Mouse (Mus musculus) lung, embryonic 15.5 days (tissue): ENCODE measurements at regions not wholly inside any gene's neighbourhood (a gene's known extent, or its start where the extent isn't known, plus 50 kb on each side); places are given as distances from the start of the nearest gene placed in this dataset.

Experiments
- ATAC-seq: fragments of 200-750 bp; cut with Nextera tagmentation; 2 replicates; pipeline ENCODE4 v1.8.0; 2017; ENCODE audit warnings: moderate number of reproducible peaks, borderline replicate concordance; ENCODE audit not compliant: low FRiP score, low TSS enrichment; ENCODE audit errors: extremely low read depth
- H3K27ac ChIP-seq: fragments of 300-500 bp; sonication (generic); 2 replicates; pipeline ENCODE4 v1.5.1; 2015; ENCODE audit warnings: moderate library complexity, mild to moderate bottlenecking, inconsistent platforms
- H3K27me3 ChIP-seq: fragments of 300-500 bp; sonication (generic); 2 replicates; pipeline ENCODE4 v1.6.1; 2015; ENCODE audit warnings: inconsistent platforms
- H3K36me3 ChIP-seq: fragments of 300-500 bp; sonication (generic); 2 replicates; pipeline ENCODE4 v1.6.1; 2015; ENCODE audit warnings: inconsistent platforms
- H3K4me1 ChIP-seq: fragments of 300-500 bp; sonication (generic); 2 replicates; pipeline ENCODE4 v1.6.1; 2015; ENCODE audit warnings: inconsistent platforms
- H3K4me2 ChIP-seq: fragments of 300-500 bp; sonication (generic); 2 replicates; pipeline ENCODE4 v1.6.1; 2015; ENCODE audit warnings: inconsistent platforms, mild to moderate bottlenecking, moderate library complexity
- H3K4me3 ChIP-seq: fragments of 300-500 bp; sonication (generic); 2 replicates; pipeline ENCODE4 v1.5.1; 2015; ENCODE audit warnings: mild to moderate bottlenecking, inconsistent platforms
- H3K9ac ChIP-seq: fragments of 300-500 bp; sonication (generic); 2 replicates; pipeline ENCODE4 v1.6.1; 2015; ENCODE audit warnings: inconsistent platforms
- H3K9me3 ChIP-seq: fragments of 300-500 bp; sonication (generic); 2 replicates; pipeline ENCODE4 v1.6.1; 2016; ENCODE audit warnings: inconsistent platforms
- WGBS: fragments of 180-500 bp; shearing (Covaris S2); methylation state at CpG from one replicate; pipeline ENCODE4 v1.1.7; 2015; 5-methylcytosine and 5-hydroxymethylcytosine counted together

- Histone ChIP-seq H3K36me3 (no peaks in the 10 kb centered on the region), H3K9me3 (no peaks in the 10 kb centered on the region), H3K4me1 (no peaks in the 10 kb centered on the region), H3K27me3 (no peaks in the 10 kb centered on the region), H3K27ac (no peak overlapping the region), H3K4me2 (no peak overlapping the region), H3K9ac (no peak overlapping the region), H3K4me3 (no peak overlapping the region)
- ATAC-seq: no peak
- 59% methylated on average over 6 of the region's 6 CpGs for WGBS
These were observed 406.6 kb upstream of the Nbea start for GRCm38 (mm10) chr3:56590071-56590470.

- Histone ChIP-seq H3K27ac (no peak overlapping the region), H3K9ac (no peak overlapping the region), H3K4me1 (no peaks in the 10 kb centered on the region), H3K36me3 (no peaks in the 10 kb centered on the region), H3K4me3 (no peak overlapping the region), H3K4me2 (no peak overlapping the region), H3K27me3 (no peaks in the 10 kb centered on the region), H3K9me3 (no peaks in the 10 kb centered on the region)
- WGBS: 47% methylated on average over 5 of the region's 5 CpGs
- no peak for ATAC-seq
These were observed 391.9 kb upstream of the Nbea start for GRCm38 (mm10) chr3:56575422-56575821.

- 76% methylated on average over 2 of the region's 2 CpGs for WGBS
- no peaks in the 10 kb centered on the region for H3K36me3 ChIP-seq
These were observed 352.7 kb upstream of the Nbea start for GRCm38 (mm10) chr3:56536178-56536577.

GRCm38 (mm10) chr3:56504445-56504844, 320.9 kb upstream of the Nbea start:
- no peak overlapping the region for H3K9ac ChIP-seq
- H3K27ac ChIP-seq: no peak overlapping the region
- H3K27me3 ChIP-seq: no peaks in the 10 kb centered on the region
- no peaks in the 10 kb centered on the region for H3K9me3 ChIP-seq
- 78% methylated on average over 1 of the region's 1 CpGs for WGBS
- H3K4me3 ChIP-seq: no peak overlapping the region
- ATAC-seq: no peak
- H3K4me2 ChIP-seq: no peak overlapping the region
- no peaks in the 10 kb centered on the region for H3K36me3 ChIP-seq
- no peaks in the 10 kb centered on the region for H3K4me1 ChIP-seq

More at GRCm38 (mm10) chr3:56536178-56536577, 352.7 kb upstream of the Nbea start:
- no peak overlapping the region for H3K4me2 ChIP-seq
- no peaks in the 10 kb centered on the region for H3K4me1 ChIP-seq
- H3K27me3 ChIP-seq: no peaks in the 10 kb centered on the region
- no peak for ATAC-seq
- H3K9me3 ChIP-seq: no peaks in the 10 kb centered on the region
- no peak overlapping the region for H3K9ac ChIP-seq
- H3K27ac ChIP-seq: no peak overlapping the region
- no peak overlapping the region for H3K4me3 ChIP-seq

- no peak overlapping the region for H3K4me2 ChIP-seq
- H3K9me3 ChIP-seq: no peaks in the 10 kb centered on the region
- H3K4me1 ChIP-seq: no peaks in the 10 kb centered on the region
- no peak overlapping the region for H3K4me3 ChIP-seq
- H3K27ac ChIP-seq: no peak overlapping the region
- H3K9ac ChIP-seq: no peak overlapping the region
- no peak for ATAC-seq
- no peaks in the 10 kb centered on the region for H3K27me3 ChIP-seq
- 50% methylated on average over 1 of the region's 1 CpGs for WGBS
- H3K36me3 ChIP-seq: no peaks in the 10 kb centered on the region
These were observed 315.8 kb upstream of the Nbea start for GRCm38 (mm10) chr3:56499301-56499700.

- Histone ChIP-seq H3K9me3 (no peaks in the 10 kb centered on the region), H3K36me3 (no peaks in the 10 kb centered on the region), H3K27ac (no peak overlapping the region), H3K4me3 (no peak overlapping the region), H3K27me3 (no peaks in the 10 kb centered on the region), H3K4me1 (no peaks in the 10 kb centered on the region), H3K4me2 (no peak overlapping the region), H3K9ac (no peak overlapping the region)
- ATAC-seq: no peak
- WGBS: 67% methylated on average over 1 of the region's 1 CpGs
These were observed 310.4 kb upstream of the Nbea start for GRCm38 (mm10) chr3:56493937-56494336.

GRCm38 (mm10) chr3:56489154-56489553, 305.7 kb upstream of the Nbea start:
- Histone ChIP-seq H3K36me3 (no peaks in the 10 kb centered on the region), H3K4me1 (no peaks in the 10 kb centered on the region), H3K4me3 (no peak overlapping the region), H3K9me3 (no peaks in the 10 kb centered on the region), H3K4me2 (no peak overlapping the region), H3K9ac (no peak overlapping the region), H3K27ac (no peak overlapping the region), H3K27me3 (no peaks in the 10 kb centered on the region)
- 55% methylated on average over 5 of the region's 5 CpGs for WGBS
- ATAC-seq: no peak

GRCm38 (mm10) chr3:56485550-56486400, 302.3 kb upstream of the Nbea start:
- no peak overlapping the region for H3K4me2 ChIP-seq
- H3K4me3 ChIP-seq: no peak overlapping the region
- H3K36me3 ChIP-seq: no peaks in the 10 kb centered on the region
- no peak for ATAC-seq
- no peak overlapping the region for H3K9ac ChIP-seq
- H3K4me1 ChIP-seq: no peaks in the 10 kb centered on the region
- H3K9me3 ChIP-seq: no peaks in the 10 kb centered on the region
- WGBS: 57% methylated on average over 12 of the region's 12 CpGs
- H3K27ac ChIP-seq: no peak overlapping the region
- H3K27me3 ChIP-seq: no peaks in the 10 kb centered on the region

- Histone ChIP-seq H3K9me3 (no peaks in the 10 kb centered on the region), H3K4me3 (no peak overlapping the region), H3K27ac (no peak overlapping the region), H3K27me3 (no peaks in the 10 kb centered on the region), H3K36me3 (no peaks in the 10 kb centered on the region), H3K4me2 (no peak overlapping the region), H3K4me1 (no peaks in the 10 kb centered on the region), H3K9ac (no peak overlapping the region)
- WGBS: 85% methylated on average over 8 of the region's 8 CpGs
- no peak for ATAC-seq
These were observed 300.6 kb upstream of the Nbea start for GRCm38 (mm10) chr3:56484096-56484495.

- Histone ChIP-seq H3K27me3 (no peaks in the 10 kb centered on the region), H3K27ac (no peak overlapping the region), H3K4me3 (no peak overlapping the region), H3K4me1 (no peaks in the 10 kb centered on the region), H3K9ac (no peak overlapping the region), H3K9me3 (no peaks in the 10 kb centered on the region), H3K4me2 (no peak overlapping the region), H3K36me3 (no peaks in the 10 kb centered on the region)
- no peak for ATAC-seq
- WGBS: 79% methylated on average over 4 of the region's 4 CpGs
These were observed 299.9 kb upstream of the Nbea start for GRCm38 (mm10) chr3:56483370-56483769.

- WGBS: 92% methylated on average over 1 of the region's 1 CpGs
- ATAC-seq: no peak
- H3K9ac ChIP-seq: no peak overlapping the region
- H3K4me2 ChIP-seq: no peak overlapping the region
- no peak overlapping the region for H3K27ac ChIP-seq
- no peaks in the 10 kb centered on the region for H3K9me3 ChIP-seq
- H3K4me1 ChIP-seq: no peaks in the 10 kb centered on the region
- no peak overlapping the region for H3K4me3 ChIP-seq
- H3K36me3 ChIP-seq: no peaks in the 10 kb centered on the region
- H3K27me3 ChIP-seq: no peaks in the 10 kb centered on the region
These were observed 296.0 kb upstream of the Nbea start for GRCm38 (mm10) chr3:56479529-56479928.

- Histone ChIP-seq H3K4me2 (no peak overlapping the region), H3K9ac (no peak overlapping the region), H3K4me1 (no peaks in the 10 kb centered on the region), H3K27ac (no peak overlapping the region), H3K36me3 (no peaks in the 10 kb centered on the region), H3K27me3 (no peaks in the 10 kb centered on the region), H3K4me3 (no peak overlapping the region), H3K9me3 (no peaks in the 10 kb centered on the region)
- no peak for ATAC-seq
- 72% methylated on average over 6 of the region's 6 CpGs for WGBS
These were observed 295.1 kb upstream of the Nbea start for GRCm38 (mm10) chr3:56478544-56479140.
